Mouse (Mus musculus): Measurements from ENCODE around the gene Mobp. TPM values are rescaled to one million over a fixed set of nuclear protein-coding genes. Genes with fewer than 3 reads are reported as not detected.

Mobp gene
- polyA plus RNA-seq, 1 experiment from 2014 or later = 0.10 TPM

- Histone ChIP-seq H3K27me3 (ENCODE audit: control insufficient read depth, insufficient read depth, low read depth, low read length) (no peaks in the 10 kb centered on the region), H3K36me3 (ENCODE audit: control insufficient read depth, insufficient read depth, low read length) (peaks cover 21% of the 10 kb centered on the region; the same call in 1 of the 2 replicates), H3K9me3 (replicated peaks; ENCODE audit: control insufficient read depth, low read length, poor library complexity, severe bottlenecking) (no peaks in the 10 kb centered on the region), H3K9ac (ENCODE audit: low read depth, low read length) (no peak overlapping the region), H3K4me2 (ENCODE audit: low read length) (no peak overlapping the region), H3K27ac (ENCODE audit: low read length) (no peak overlapping the region), H3K4me1 (ENCODE audit: control insufficient read depth, insufficient read depth, low read length) (peaks cover 14% of the 10 kb centered on the region), H3K4me3 (ENCODE audit: low read depth, low read length) (no peak overlapping the region)
- WGBS = 45% methylated on average over 8 of the region's 8 CpGs
- ATAC-seq = no peak
Measured at GRCm38 (mm10) chr9:120132980-120133754, 16.3 kb upstream of the Mobp start.

- no peak overlapping the region for H3K4me2 ChIP-seq (ENCODE audit: low read length)
- no peak overlapping the region for H3K27ac ChIP-seq (ENCODE audit: low read length)
- H3K4me1 ChIP-seq (ENCODE audit: control insufficient read depth, insufficient read depth, low read length) = peaks cover 6% of the 10 kb centered on the region
- no peaks in the 10 kb centered on the region for H3K9me3 ChIP-seq (replicated peaks; ENCODE audit: control insufficient read depth, low read length, poor library complexity, severe bottlenecking)
- WGBS = 59% methylated on average over 6 of the region's 6 CpGs
- ATAC-seq = no peak
- no peak overlapping the region for H3K9ac ChIP-seq (ENCODE audit: low read depth, low read length)
- H3K4me3 ChIP-seq (ENCODE audit: low read depth, low read length) = no peak overlapping the region
- H3K27me3 ChIP-seq (ENCODE audit: control insufficient read depth, insufficient read depth, low read depth, low read length) = no peaks in the 10 kb centered on the region
- peaks cover 21% of the 10 kb centered on the region; the same call in 1 of the 2 replicates for H3K36me3 ChIP-seq (ENCODE audit: control insufficient read depth, insufficient read depth, low read length)
Measured at GRCm38 (mm10) chr9:120133755-120134475, 15.6 kb upstream of the Mobp start.

- Histone ChIP-seq H3K4me1 (ENCODE audit: control insufficient read depth, insufficient read depth, low read length) (no peaks in the 10 kb centered on the region), H3K9ac (ENCODE audit: low read depth, low read length) (0 out of 2 replicates have a peak overlapping the region, but pooled peaks have one; percentile 14), H3K4me3 (ENCODE audit: low read depth, low read length) (no peak overlapping the region), H3K36me3 (ENCODE audit: control insufficient read depth, insufficient read depth, low read length) (peaks cover 21% of the 10 kb centered on the region; the same call in 1 of the 2 replicates), H3K27ac (ENCODE audit: low read length) (no peak overlapping the region), H3K4me2 (ENCODE audit: low read length) (no peak overlapping the region), H3K27me3 (ENCODE audit: control insufficient read depth, insufficient read depth, low read depth, low read length) (no peaks in the 10 kb centered on the region), H3K9me3 (replicated peaks; ENCODE audit: control insufficient read depth, low read length, poor library complexity, severe bottlenecking) (no peaks in the 10 kb centered on the region)
- 83% methylated on average over 13 of the region's 13 CpGs for WGBS
- no peak for ATAC-seq
Measured at GRCm38 (mm10) chr9:120134529-120135160, 14.9 kb upstream of the Mobp start.

- Histone ChIP-seq H3K4me3 (ENCODE audit: low read depth, low read length) (no peak overlapping the region), H3K9ac (ENCODE audit: low read depth, low read length) (no peak overlapping the region), H3K9me3 (replicated peaks; ENCODE audit: control insufficient read depth, low read length, poor library complexity, severe bottlenecking) (no peaks in the 10 kb centered on the region), H3K4me2 (ENCODE audit: low read length) (no peak overlapping the region), H3K27me3 (ENCODE audit: control insufficient read depth, insufficient read depth, low read depth, low read length) (no peaks in the 10 kb centered on the region), H3K36me3 (ENCODE audit: control insufficient read depth, insufficient read depth, low read length) (peaks cover 21% of the 10 kb centered on the region; the same call in 1 of the 2 replicates), H3K27ac (ENCODE audit: low read length) (no peak overlapping the region), H3K4me1 (ENCODE audit: control insufficient read depth, insufficient read depth, low read length) (no peaks in the 10 kb centered on the region)
- 88% methylated on average over 11 of the region's 11 CpGs for WGBS
- no peak for ATAC-seq
Measured at GRCm38 (mm10) chr9:120135454-120135853, 14.1 kb upstream of the Mobp start.

- peak; percentile 77; the same call in 1 of the 2 replicates for ATAC-seq
Measured at GRCm38 (mm10) chr9:120140652-120141051, 8.9 kb upstream of the Mobp start.

GRCm38 (mm10) chr9:120144474-120144873 lies 5.0 kb upstream of the Mobp start:
- H3K4me2 ChIP-seq (ENCODE audit: low read length) = no peak overlapping the region
- no peaks in the 10 kb centered on the region for H3K36me3 ChIP-seq (ENCODE audit: control insufficient read depth, insufficient read depth, low read length)
- H3K9ac ChIP-seq (ENCODE audit: low read depth, low read length) = no peak overlapping the region
- WGBS = 89% methylated on average over 13 of the region's 13 CpGs
- no peak for ATAC-seq
- no peak overlapping the region for H3K4me3 ChIP-seq (ENCODE audit: low read depth, low read length)
- no peak overlapping the region for H3K27ac ChIP-seq (ENCODE audit: low read length)
- H3K4me1 ChIP-seq (ENCODE audit: control insufficient read depth, insufficient read depth, low read length) = no peaks in the 10 kb centered on the region
- H3K27me3 ChIP-seq (ENCODE audit: control insufficient read depth, insufficient read depth, low read depth, low read length) = no peaks in the 10 kb centered on the region
- H3K9me3 ChIP-seq (replicated peaks; ENCODE audit: control insufficient read depth, low read length, poor library complexity, severe bottlenecking) = no peaks in the 10 kb centered on the region

More at GRCm38 (mm10) chr9:120140652-120141051, 8.9 kb upstream of the Mobp start:
- Histone ChIP-seq H3K4me1 (ENCODE audit: control insufficient read depth, insufficient read depth, low read length) (no peaks in the 10 kb centered on the region), H3K27me3 (ENCODE audit: control insufficient read depth, insufficient read depth, low read depth, low read length) (no peaks in the 10 kb centered on the region), H3K27ac (ENCODE audit: low read length) (no peak overlapping the region), H3K9me3 (replicated peaks; ENCODE audit: control insufficient read depth, low read length, poor library complexity, severe bottlenecking) (no peaks in the 10 kb centered on the region), H3K4me2 (ENCODE audit: low read length) (no peak overlapping the region), H3K9ac (ENCODE audit: low read depth, low read length) (no peak overlapping the region), H3K4me3 (ENCODE audit: low read depth, low read length) (no peak overlapping the region), H3K36me3 (ENCODE audit: control insufficient read depth, insufficient read depth, low read length) (no peaks in the 10 kb centered on the region)
- 9% methylated on average over 4 of the region's 4 CpGs for WGBS

GRCm38 (mm10) chr9:120151152-120151551 lies 1.6 kb downstream of the Mobp start:
- Histone ChIP-seq H3K4me3 (ENCODE audit: low read depth, low read length) (no peak overlapping the region), H3K36me3 (ENCODE audit: control insufficient read depth, insufficient read depth, low read length) (no peaks in the 10 kb centered on the region), H3K9me3 (replicated peaks; ENCODE audit: control insufficient read depth, low read length, poor library complexity, severe bottlenecking) (no peaks in the 10 kb centered on the region), H3K4me1 (ENCODE audit: control insufficient read depth, insufficient read depth, low read length) (no peaks in the 10 kb centered on the region), H3K27me3 (ENCODE audit: control insufficient read depth, insufficient read depth, low read depth, low read length) (no peaks in the 10 kb centered on the region), H3K4me2 (ENCODE audit: low read length) (no peak overlapping the region), H3K27ac (ENCODE audit: low read length) (no peak overlapping the region), H3K9ac (ENCODE audit: low read depth, low read length) (no peak overlapping the region)
- WGBS = 76% methylated on average over 5 of the region's 5 CpGs
- no peak for ATAC-seq

GRCm38 (mm10) chr9:120151906-120152399 lies 2.4 kb downstream of the Mobp start:
- H3K9me3 ChIP-seq (replicated peaks; ENCODE audit: control insufficient read depth, low read length, poor library complexity, severe bottlenecking) = no peaks in the 10 kb centered on the region

More at GRCm38 (mm10) chr9:120151906-120152399, 2.4 kb downstream of the Mobp start:
- no peaks in the 10 kb centered on the region for H3K4me1 ChIP-seq (ENCODE audit: control insufficient read depth, insufficient read depth, low read length)
- H3K9ac ChIP-seq (ENCODE audit: low read depth, low read length) = no peak overlapping the region
- H3K27me3 ChIP-seq (ENCODE audit: control insufficient read depth, insufficient read depth, low read depth, low read length) = no peaks in the 10 kb centered on the region
- 76% methylated on average over 12 of the region's 12 CpGs for WGBS
- H3K4me3 ChIP-seq (ENCODE audit: low read depth, low read length) = no peak overlapping the region
- H3K27ac ChIP-seq (ENCODE audit: low read length) = no peak overlapping the region
- H3K4me2 ChIP-seq (ENCODE audit: low read length) = no peak overlapping the region
- no peaks in the 10 kb centered on the region for H3K36me3 ChIP-seq (ENCODE audit: control insufficient read depth, insufficient read depth, low read length)
- ATAC-seq = no peak
